Mouse (Mus musculus) ES-E14 (cell line): ENCODE measurements around the gene Baz2b.

ENCODE experiments used
- CHD2 ChIP-seq: IDR thresholded peaks from 2 replicates; pipeline ENCODE4 v1.6.1; 2014; ENCODE audit warnings: mild to moderate bottlenecking, low read depth, low read length, inconsistent platforms
- MAFK ChIP-seq: IDR thresholded peaks from 2 replicates; pipeline ENCODE4 v1.6.1; 2014; ENCODE audit warnings: mild to moderate bottlenecking, low read depth, low read length, inconsistent platforms; ENCODE audit not compliant: insufficient read depth
- ZC3H11A ChIP-seq: IDR thresholded peaks from 2 replicates; pipeline ENCODE4 v1.6.1; 2012; ENCODE audit warnings: low read depth, mild to moderate bottlenecking, inconsistent platforms, low read length, borderline replicate concordance
- ZNF384 ChIP-seq: IDR thresholded peaks from 2 replicates; pipeline ENCODE4 v1.6.1; 2012; ENCODE audit warnings: low read depth, low read length, inconsistent platforms

GRCm38 (mm10) chr2:60112116-60112515, 97.5 kb downstream of the Baz2b start:
- no peak for TF ChIP-seq ZNF384
- no peak for TF ChIP-seq ZC3H11A
- TF ChIP-seq CHD2: no peak
- TF ChIP-seq MAFK: no peak
